Mouse (Mus musculus) small intestine, adult 2 months (tissue): ENCODE data around the gene Borcs8.

Experiments used
- CTCF ChIP-seq: fragments of 200-500 bp; IDR thresholded peaks from 2 replicates; pipeline ENCODE4 v1.5.1; 2012; ENCODE audit warnings: low read depth, mild to moderate bottlenecking, control low read depth, inconsistent platforms, low read length, moderate library complexity, mixed read lengths; ENCODE audit not compliant: insufficient replicate concordance, insufficient read length; ENCODE audit errors: extremely low read depth
- POLR2A ChIP-seq: fragments of 200-500 bp; IDR thresholded peaks from 2 replicates; pipeline ENCODE4 v1.6.1; 2012; ENCODE audit warnings: low read depth, mild to moderate bottlenecking, control low read depth, inconsistent platforms, low read length, moderate library complexity

- TF ChIP-seq CTCF, result no peak
- TF ChIP-seq POLR2A, result no peak
Measured at GRCm38 (mm10) chr8:70174079-70174478, 34.8 kb downstream of the Borcs8 start.
